Mouse (Mus musculus): ENCODE results near the gene Nudc.

DNA sequence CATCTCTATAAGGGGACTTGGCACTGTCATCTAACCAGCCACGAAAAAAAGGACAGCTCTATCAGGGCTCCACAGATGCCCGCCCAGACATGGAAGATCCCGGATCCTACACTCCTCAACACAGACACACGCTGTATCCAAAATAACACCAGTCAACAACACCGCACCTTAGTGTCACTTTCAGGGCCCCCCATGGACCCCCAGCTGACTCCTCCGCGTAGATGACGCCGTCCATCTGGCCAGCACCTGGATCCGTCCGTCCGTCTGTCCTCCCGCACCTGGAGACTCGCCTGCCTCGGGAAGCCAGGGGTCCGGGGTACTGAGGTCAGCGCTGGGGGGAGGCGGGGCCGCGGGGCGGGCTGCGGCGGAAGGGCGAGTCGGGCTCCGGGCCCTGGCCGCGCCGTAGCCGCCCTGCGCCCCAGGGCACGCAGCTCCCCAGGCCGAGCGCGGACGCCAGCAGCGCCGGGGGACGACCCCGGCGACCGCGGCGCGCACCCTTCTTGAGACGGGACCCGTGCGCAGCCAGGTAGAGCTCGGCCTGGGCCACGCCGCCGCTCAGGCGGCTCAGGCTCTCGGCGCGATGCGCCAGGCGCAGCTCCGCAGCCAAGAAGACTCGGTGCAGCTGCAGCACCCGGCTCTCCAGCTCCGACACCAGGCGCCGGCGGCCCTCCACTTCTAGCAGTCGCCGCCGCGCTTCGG is 48.2 kb downstream of the Nudc start:
- TF ChIP-seq POLR2A (IDR thresholded peaks at IDR 0.05; ENCODE audit: low read depth, low read length) (no peak), CTCF (IDR thresholded peaks at IDR 0.05; ENCODE audit: extremely low read depth, insufficient read depth, insufficient read length, insufficient replicate concordance) (no peak)
